Mouse (Mus musculus): ENCODE data around the gene Necap2. TPM values are rescaled to one million over a fixed set of nuclear protein-coding genes. Genes with fewer than 3 reads are reported as not detected.

Gene Necap2
- polyA plus RNA-seq, 1 experiment from 2014 or later = 47.7 TPM

DNA sequence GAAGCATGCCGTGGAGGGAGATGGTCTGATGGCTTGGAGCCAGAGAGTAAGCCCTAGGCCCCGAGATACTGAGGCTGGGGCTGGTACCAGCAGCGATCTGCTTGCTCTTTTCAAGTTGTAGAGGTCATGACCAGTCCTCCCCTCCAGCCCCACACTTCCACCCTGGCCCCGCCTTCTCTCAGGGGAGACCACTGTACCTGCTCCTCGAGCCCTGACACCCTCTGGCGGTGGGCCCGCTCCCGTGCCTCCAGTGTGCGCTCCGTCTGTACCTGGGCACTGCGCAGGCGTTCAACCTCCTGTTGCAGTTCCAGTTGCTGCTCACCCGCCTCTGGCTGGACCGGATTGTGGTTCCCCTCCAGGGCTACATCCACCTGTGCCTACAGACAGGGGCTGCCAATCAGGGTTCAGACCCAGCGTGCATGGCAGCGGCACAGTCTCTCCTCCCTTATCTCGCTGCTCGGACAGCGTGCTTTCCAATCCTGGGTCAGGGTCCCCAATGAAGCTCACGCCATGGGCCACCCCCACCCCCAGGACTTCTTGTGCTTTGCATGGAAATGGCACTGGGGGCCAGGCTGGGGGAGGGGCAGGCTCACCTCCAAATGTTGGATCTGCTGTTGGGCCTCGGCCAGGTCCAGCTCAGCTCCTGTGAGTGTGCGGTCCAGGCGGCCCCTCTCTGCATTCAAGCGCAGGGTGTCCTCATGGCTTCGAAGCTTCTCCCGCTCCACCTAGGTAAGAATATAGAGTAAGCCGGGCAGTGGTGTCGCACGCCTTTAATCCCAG lies 60.3 kb downstream of the Necap2 start:
- Histone ChIP-seq H3K9me3 (ENCODE audit: control insufficient read depth, low read length) (no peaks in the 10 kb centered on the region), H3K4me3 (ENCODE audit: low read depth, low read length) (no peak overlapping the region), H3K27ac (ENCODE audit: low read depth, low read length) (no peak overlapping the region), H3K36me3 (ENCODE audit: control insufficient read depth, insufficient read depth, low read length) (peaks cover 19% of the 10 kb centered on the region), H3K27me3 (ENCODE audit: control insufficient read depth, insufficient read depth, low read length) (no peaks in the 10 kb centered on the region), H3K4me2 (ENCODE audit: low read depth) (no peak overlapping the region), H3K4me1 (ENCODE audit: control insufficient read depth, insufficient read depth, low read length) (peaks cover 12% of the 10 kb centered on the region), H3K9ac (ENCODE audit: low read length) (no peak overlapping the region)
- DNase-seq (ENCODE audit: low spot score) = no peak
- 83% methylated on average over 29 of the region's 29 CpGs for WGBS
- no peak for ATAC-seq (ENCODE audit: insufficient read depth, low FRiP score, low TSS enrichment)

Other genes starting within 250 kb of the Necap2 start
- 0.22 TPM in 1 of 2 replicates, not detected in the other for gene Padi1, start 232.6 kb downstream of the Necap2 start, polyA plus RNA-seq (2014; fragmentation: Nextera tagmentation; extraction: Ambion mirVana)
- 1.1 and 1.7 TPM in 2 replicates for gene Padi2, start 172.0 kb downstream of the Necap2 start, polyA plus RNA-seq (2014; fragmentation: Nextera tagmentation; extraction: Ambion mirVana)
- 408 and 418 TPM in 2 replicates for gene Sdhb, start 117.2 kb downstream of the Necap2 start, polyA plus RNA-seq (2014; fragmentation: Nextera tagmentation; extraction: Ambion mirVana)
- 58.7 and 59.7 TPM in 2 replicates for gene Atp13a2, start 91.5 kb downstream of the Necap2 start, polyA plus RNA-seq (2014; fragmentation: Nextera tagmentation; extraction: Ambion mirVana)
- gene Mfap2, start 67.9 kb downstream of the Necap2 start, polyA plus RNA-seq (2014; fragmentation: Nextera tagmentation; extraction: Ambion mirVana) = 279 and 295 TPM in 2 replicates
- 7.9 and 10.3 TPM in 2 replicates for gene Crocc, start 17.8 kb downstream of the Necap2 start, polyA plus RNA-seq (2014; fragmentation: Nextera tagmentation; extraction: Ambion mirVana)
- gene Spata21, start 10.0 kb upstream of the Necap2 start, polyA plus RNA-seq (2014; fragmentation: Nextera tagmentation; extraction: Ambion mirVana) = not detected in 2 replicates
- gene Szrd1, start 61.4 kb upstream of the Necap2 start, polyA plus RNA-seq (2014; fragmentation: Nextera tagmentation; extraction: Ambion mirVana) = 30.7 and 32.1 TPM in 2 replicates
- gene Fbxo42, start 69.6 kb upstream of the Necap2 start, polyA plus RNA-seq (2014; fragmentation: Nextera tagmentation; extraction: Ambion mirVana) = 29.3 and 30.3 TPM in 2 replicates
- gene Rsg1, start 135.6 kb upstream of the Necap2 start, polyA plus RNA-seq (2014; fragmentation: Nextera tagmentation; extraction: Ambion mirVana) = 5.4 and 6.5 TPM in 2 replicates
- 1.2 and 2.3 TPM in 2 replicates for gene Arhgef19, start 161.1 kb upstream of the Necap2 start, polyA plus RNA-seq (2014; fragmentation: Nextera tagmentation; extraction: Ambion mirVana)
- 1.6 and 2.5 TPM in 2 replicates for gene Epha2, start 222.9 kb upstream of the Necap2 start, polyA plus RNA-seq (2014; fragmentation: Nextera tagmentation; extraction: Ambion mirVana)